9 mouse cellular contexts compared by ENCODE assay signal in the genomic region with DNA sequence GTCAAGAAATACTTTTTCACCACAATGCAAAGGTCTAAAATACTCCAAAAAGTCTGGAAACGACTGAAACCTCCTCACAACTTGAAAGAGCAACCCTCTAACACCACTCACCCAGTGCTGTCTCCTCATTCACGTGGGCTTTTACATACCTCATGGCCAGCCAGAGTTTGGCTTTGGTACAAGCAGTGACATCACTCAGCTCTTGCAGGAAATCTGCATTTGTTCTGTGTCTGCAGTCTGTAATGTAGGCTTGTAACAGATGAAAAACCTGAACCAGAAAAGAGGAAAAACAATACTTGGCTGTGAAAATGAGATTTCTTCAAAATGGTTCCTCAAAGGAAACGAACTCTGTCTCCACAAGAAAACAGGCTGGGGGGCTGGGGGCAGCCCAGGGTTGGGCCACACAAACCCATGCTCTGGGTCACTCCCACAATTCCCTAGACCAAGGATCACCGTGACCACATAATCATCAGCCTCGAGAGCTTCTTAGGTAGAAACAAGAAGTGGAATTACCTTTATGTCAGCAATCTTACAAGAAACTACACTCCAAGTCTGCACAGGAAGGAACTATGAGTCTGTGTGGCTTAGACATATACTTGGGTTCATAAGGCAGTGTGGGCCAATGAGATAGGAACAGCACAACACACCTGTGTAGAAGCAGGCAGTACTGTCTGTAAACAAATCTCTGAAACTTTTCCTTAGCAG.
DNase-seq lines count a peak whose midpoint lies in the region; ATAC-seq lines count a peak whose summit lies in the region.
"Had no signal": no experiment of that assay in that cellular context is flagged by ENCODE, and none has a peak within 500 bp of the region (broad histone marks: within the 10 kb centered on the region; RNA-seq: fewer than 3 reads in every experiment).

No protein-coding gene starts in this region.

- no peaks in the 10 kb centered on the region for H3K9me3 ChIP-seq in liver, embryonic 15.5 days (replicated peaks)
- no peaks in the 10 kb centered on the region for H3K9me3 ChIP-seq in heart, embryonic 12.5 days (replicated peaks)
- no peaks in the 10 kb centered on the region for H3K9me3 ChIP-seq in hindbrain, embryonic 14.5 days (ENCODE audit: control insufficient read depth, low read length)

- DNase-seq in adrenal gland, postnatal 10 days = peak; percentile 57
- no peak for DNase-seq in adrenal gland, adult 2 months
- no peak for DNase-seq in liver
- DNase-seq in lung, postnatal 10 days = peak; percentile 59
- no peak for DNase-seq in embryo, embryonic 10 days (ENCODE audit: low spot score)
- no peak for DNase-seq in hindbrain, embryonic 14.5 days (ENCODE audit: low spot score)

- ATAC-seq in liver, embryonic 15.5 days (ENCODE audit: insufficient read depth) = peak; percentile 28; the same call in 1 of the 2 replicates
- peak; percentile 74; the same call in 1 of the 2 replicates for ATAC-seq in heart, embryonic 12.5 days (ENCODE audit: insufficient number of reproducible peaks, low FRiP score)
- ATAC-seq in hindbrain, embryonic 14.5 days (ENCODE audit: low FRiP score) = no peak

- H3K4me2 ChIP-seq in liver, embryonic 15.5 days = no peak overlapping the region
- no peak overlapping the region for H3K4me2 ChIP-seq in heart, embryonic 12.5 days
- H3K4me2 ChIP-seq in hindbrain, embryonic 14.5 days (replicated peaks) = no peak overlapping the region

- H3K36me3 ChIP-seq in liver, embryonic 15.5 days (replicated peaks) = no peaks in the 10 kb centered on the region
- H3K36me3 ChIP-seq in heart, embryonic 12.5 days = no peaks in the 10 kb centered on the region
- H3K36me3 ChIP-seq in hindbrain, embryonic 14.5 days (replicated peaks; ENCODE audit: control insufficient read depth, insufficient read depth) = no peaks in the 10 kb centered on the region

- H3K9ac ChIP-seq in liver, embryonic 15.5 days = no peak overlapping the region
- H3K9ac ChIP-seq in heart, embryonic 12.5 days = no peak overlapping the region
- H3K9ac ChIP-seq in hindbrain, embryonic 14.5 days = no peak overlapping the region

- H3K27me3 ChIP-seq in liver, embryonic 15.5 days = no peaks in the 10 kb centered on the region
- no peaks in the 10 kb centered on the region for H3K27me3 ChIP-seq in heart, embryonic 12.5 days (replicated peaks)
- no peaks in the 10 kb centered on the region for H3K27me3 ChIP-seq in hindbrain, embryonic 14.5 days (ENCODE audit: control insufficient read depth, insufficient read depth, low read length)

- H3K27ac ChIP-seq in liver, embryonic 15.5 days (replicated peaks) = peak overlapping the region; percentile 39; the same call in 1 of the 2 replicates
- peak overlapping the region; percentile 87 for H3K27ac ChIP-seq in heart, embryonic 12.5 days (ENCODE audit: poor library complexity, severe bottlenecking)
- H3K27ac ChIP-seq in hindbrain, embryonic 14.5 days = no peak overlapping the region

- 39% methylated on average over 5 of the region's 5 CpGs for WGBS in liver, embryonic 15.5 days (ENCODE audit: insufficient replicate concordance)
- 42% methylated on average over 5 of the region's 5 CpGs for WGBS in heart, embryonic 12.5 days
- WGBS in hindbrain, embryonic 14.5 days = 80% methylated on average over 5 of the region's 5 CpGs

- peaks cover 23% of the 10 kb centered on the region for H3K4me1 ChIP-seq in liver, embryonic 15.5 days (replicated peaks)
- peaks cover 59% of the 10 kb centered on the region for H3K4me1 ChIP-seq in heart, embryonic 12.5 days (replicated peaks)
- peaks cover 10% of the 10 kb centered on the region for H3K4me1 ChIP-seq in hindbrain, embryonic 14.5 days (replicated peaks; ENCODE audit: control insufficient read depth, insufficient read depth, low read length)

- H3K4me3 ChIP-seq in liver, embryonic 15.5 days (replicated peaks) = no peak overlapping the region
- H3K4me3 ChIP-seq in heart, embryonic 12.5 days = no peak overlapping the region
- H3K4me3 ChIP-seq in hindbrain, embryonic 14.5 days (replicated peaks; ENCODE audit: low read length) = no peak overlapping the region
- H3K4me3 ChIP-seq: erythroblast, embryonic 14.5 days had no signal

Comparison
In these comparisons a context has a peak if more than half of its experiments do, and no peak if none do; other contexts are left out.
1. DNase-seq: peak in adrenal gland, postnatal 10 days (single experiment) and lung, postnatal 10 days (single experiment); none in adrenal gland, adult 2 months (single experiment), liver (single experiment), embryo, embryonic 10 days (single experiment) and hindbrain, embryonic 14.5 days (single experiment).